Mouse (Mus musculus): ENCODE results near the gene Camta1.

- no peak for TF ChIP-seq CHD2 (IDR thresholded peaks at IDR 0.05; ENCODE audit: low read depth, low read length)
- TF ChIP-seq ZNF384 (IDR thresholded peaks at IDR 0.05; ENCODE audit: low read depth, low read length): no peak
- TF ChIP-seq MAFK (IDR thresholded peaks at IDR 0.05; ENCODE audit: insufficient read depth, low read depth, low read length): no peak
- TF ChIP-seq ZC3H11A (IDR thresholded peaks at IDR 0.05; ENCODE audit: borderline replicate concordance, low read depth, low read length): no peak
Measured at GRCm38 (mm10) chr4:150896896-150897624, 964.6 kb downstream of the Camta1 start.

All from ES-E14 (cell line).